Comparison of ENCODE assay signal across 8 mouse cellular contexts in genomic region chr12:70826318-70827072, GRCm38 (mm10). TPM values are rescaled to one million over a fixed set of nuclear protein-coding genes. Genes with fewer than 3 reads are reported as not detected.
DNase-seq lines count a peak whose midpoint lies in the region; ATAC-seq and TF ChIP-seq lines count a peak whose summit lies in the region.

No protein-coding gene starts in this region.

- peak; percentile 72 for DNase-seq in lung, embryonic 14.5 days
- no peak for DNase-seq in lung, adult 18-20 months
- DNase-seq in embryonic facial prominence, embryonic 10.5 days (ENCODE audit: low spot score), result peak; percentile 44
- DNase-seq in liver, postnatal 0 days, result no peak
- no peak for DNase-seq in right cerebral cortex, postnatal 10 days (ENCODE audit: low spot score in 2 of 2)
- no peak for DNase-seq in left cerebral cortex, postnatal 25 days (ENCODE audit: low spot score in 2 of 2)

- peaks cover 9% of the 10 kb centered on the region; the same call in 1 of the 2 replicates for H3K4me1 ChIP-seq in lung, embryonic 14.5 days (ENCODE audit: insufficient read depth)
- H3K4me1 ChIP-seq in embryonic facial prominence, embryonic 10.5 days, result peaks cover 67% of the 10 kb centered on the region
- peaks cover 34% of the 10 kb centered on the region for H3K4me1 ChIP-seq in hindbrain, embryonic 13.5 days (replicated peaks)
- H3K4me1 ChIP-seq in liver, postnatal 0 days (ENCODE audit: insufficient read depth), result peaks cover 18% of the 10 kb centered on the region
- peaks cover 20% of the 10 kb centered on the region for H3K4me1 ChIP-seq in stomach, embryonic 16.5 days (ENCODE audit: control insufficient read depth, insufficient read depth, low read length)

- intact Hi-C loops in left cerebral cortex, postnatal 25 days (cut with DNase I), result loop anchor here (2.0 to 5.0 kb wide), 2 partner anchors 48 to 204 kb away; no protein-coding TSS in a partner anchor

- TF ChIP-seq EP300 in liver, postnatal 0 days (IDR thresholded peaks at IDR 0.05; ENCODE audit: low read depth), result no peak

- no peaks in the 10 kb centered on the region for H3K27me3 ChIP-seq in lung, embryonic 14.5 days (ENCODE audit: insufficient read depth, low read length)
- H3K27me3 ChIP-seq in embryonic facial prominence, embryonic 10.5 days (replicated peaks; ENCODE audit: low read depth, poor library complexity, severe bottlenecking), result no peaks in the 10 kb centered on the region
- no peaks in the 10 kb centered on the region for H3K27me3 ChIP-seq in hindbrain, embryonic 13.5 days
- no peaks in the 10 kb centered on the region for H3K27me3 ChIP-seq in liver, postnatal 0 days (ENCODE audit: insufficient read depth, low read length)
- H3K27me3 ChIP-seq in stomach, embryonic 16.5 days (ENCODE audit: control insufficient read depth, insufficient read depth, low read length), result no peaks in the 10 kb centered on the region

- no peak for ATAC-seq in lung, embryonic 14.5 days (ENCODE audit: insufficient read depth)
- ATAC-seq in hindbrain, embryonic 13.5 days (ENCODE audit: low FRiP score), result no peak
- no peak for ATAC-seq in liver, postnatal 0 days
- ATAC-seq in stomach, embryonic 16.5 days (ENCODE audit: insufficient read depth, low FRiP score), result no peak

- H3K4me2 ChIP-seq in lung, embryonic 14.5 days, result peak overlapping the region; percentile 88
- H3K4me2 ChIP-seq in hindbrain, embryonic 13.5 days, result peak overlapping the region; percentile 79
- peak overlapping the region; percentile 77 for H3K4me2 ChIP-seq in liver, postnatal 0 days (ENCODE audit: low read depth, low read length)
- H3K4me2 ChIP-seq in stomach, embryonic 16.5 days (ENCODE audit: low read depth, low read length), result peak overlapping the region; percentile 93

- H3K36me3 ChIP-seq in lung, embryonic 14.5 days (ENCODE audit: insufficient read depth), result no peaks in the 10 kb centered on the region
- H3K36me3 ChIP-seq in embryonic facial prominence, embryonic 10.5 days (replicated peaks), result no peaks in the 10 kb centered on the region
- H3K36me3 ChIP-seq in hindbrain, embryonic 13.5 days, result no peaks in the 10 kb centered on the region
- no peaks in the 10 kb centered on the region for H3K36me3 ChIP-seq in liver, postnatal 0 days (replicated peaks; ENCODE audit: insufficient read depth, low read length)
- no peaks in the 10 kb centered on the region for H3K36me3 ChIP-seq in stomach, embryonic 16.5 days (ENCODE audit: control insufficient read depth, insufficient read depth, low read length)

- WGBS in lung, embryonic 14.5 days, result 2% methylated on average over 19 of the region's 19 CpGs
- 2% methylated on average over 19 of the region's 19 CpGs for WGBS in embryonic facial prominence, embryonic 10.5 days
- WGBS in hindbrain, embryonic 13.5 days, result 2% methylated on average over 19 of the region's 19 CpGs
- WGBS in liver, postnatal 0 days (ENCODE audit: insufficient replicate concordance), result 5% methylated on average over 19 of the region's 19 CpGs
- 2% methylated on average over 19 of the region's 19 CpGs for WGBS in stomach, embryonic 16.5 days

- H3K4me3 ChIP-seq in lung, embryonic 14.5 days (ENCODE audit: low read depth, low read length), result peak overlapping the region; percentile 83
- H3K4me3 ChIP-seq in embryonic facial prominence, embryonic 10.5 days, result peak overlapping the region; percentile 87
- peak overlapping the region; percentile 78 for H3K4me3 ChIP-seq in hindbrain, embryonic 13.5 days
- peak overlapping the region; percentile 70 for H3K4me3 ChIP-seq in liver, postnatal 0 days (ENCODE audit: low read depth, low read length)
- H3K4me3 ChIP-seq in stomach, embryonic 16.5 days (replicated peaks; ENCODE audit: low read length), result peak overlapping the region; percentile 89

- no peaks in the 10 kb centered on the region for H3K9me3 ChIP-seq in lung, embryonic 14.5 days (ENCODE audit: low read depth, low read length)
- no peaks in the 10 kb centered on the region for H3K9me3 ChIP-seq in embryonic facial prominence, embryonic 10.5 days
- H3K9me3 ChIP-seq in hindbrain, embryonic 13.5 days, result no peaks in the 10 kb centered on the region
- H3K9me3 ChIP-seq in liver, postnatal 0 days (ENCODE audit: low read length), result no peaks in the 10 kb centered on the region
- no peaks in the 10 kb centered on the region for H3K9me3 ChIP-seq in stomach, embryonic 16.5 days (replicated peaks; ENCODE audit: control insufficient read depth, low read length)

- H3K27ac ChIP-seq in lung, embryonic 14.5 days (ENCODE audit: low read depth), result peak overlapping the region; percentile 100
- peak overlapping the region; percentile 97 for H3K27ac ChIP-seq in embryonic facial prominence, embryonic 10.5 days (replicated peaks)
- peak overlapping the region; percentile 91 for H3K27ac ChIP-seq in hindbrain, embryonic 13.5 days
- H3K27ac ChIP-seq in liver, postnatal 0 days (ENCODE audit: low read depth), result no peak overlapping the region; the same call in 1 of the 2 replicates
- peak overlapping the region; percentile 99 for H3K27ac ChIP-seq in stomach, embryonic 16.5 days (ENCODE audit: low read length)

- TF ChIP-seq CTCF in lung, embryonic 14.5 days (IDR thresholded peaks at IDR 0.05; ENCODE audit: low read depth), result no peak; the same call in 1 of the 2 replicates
- TF ChIP-seq CTCF in liver, postnatal 0 days (IDR thresholded peaks at IDR 0.05; ENCODE audit: low read depth), result no peak

- peak overlapping the region; percentile 94 for H3K9ac ChIP-seq in lung, embryonic 14.5 days
- H3K9ac ChIP-seq in hindbrain, embryonic 13.5 days, result peak overlapping the region; percentile 83
- H3K9ac ChIP-seq in liver, postnatal 0 days (replicated peaks), result peak overlapping the region; percentile 70
- peak overlapping the region; percentile 95 for H3K9ac ChIP-seq in stomach, embryonic 16.5 days (ENCODE audit: low read length)

RNA-seq across cellular contexts. Expression of gene Frmd6, which starts 1.2 kb away (rescaled TPM):
- polyA plus RNA-seq in lung, embryonic 14.5 days (2014; fragmentation: Nextera tagmentation; extraction: Ambion mirVana), result 40.4 and 42.8 TPM in 2 replicates
- polyA plus RNA-seq in embryonic facial prominence, embryonic 10.5 days (2016; fragmentation: Nextera tagmentation; extraction: Ambion mirVana), result 45.1 and 54.5 TPM in 2 replicates
- polyA plus RNA-seq in hindbrain, embryonic 13.5 days (2015; fragmentation: Nextera tagmentation; extraction: Ambion mirVana), result 9.7 and 9.9 TPM in 2 replicates
- 2.0 and 2.4 TPM in 2 replicates for polyA plus RNA-seq in liver, postnatal 0 days (2015; fragmentation: Nextera tagmentation; extraction: Ambion mirVana)
- polyA plus RNA-seq in stomach, embryonic 16.5 days (2015; fragmentation: Nextera tagmentation; extraction: Ambion mirVana), result 35.9 and 39.7 TPM in 2 replicates
- total RNA-seq in left cerebral cortex, postnatal 25 days (2021), result 10 to 100 TPM; 34.9 to 40.8 TPM

Comparison
In these comparisons a context has a peak if more than half of its experiments do, and no peak if none do; other contexts are left out.
1. DNase-seq: peak in lung, embryonic 14.5 days (single experiment) and embryonic facial prominence, embryonic 10.5 days (single experiment); none in lung, adult 18-20 months (0 of 2), liver, postnatal 0 days (single experiment), right cerebral cortex, postnatal 10 days (0 of 2) and left cerebral cortex, postnatal 25 days (0 of 2).
2. Peak in every context shown above with its lines, with median percentiles within 50 percentile points of each other: H3K4me2 ChIP-seq, H3K4me3 ChIP-seq and H3K9ac ChIP-seq.